Comparison of ENCODE assay signal across 17 mouse cellular contexts in the genomic region with DNA sequence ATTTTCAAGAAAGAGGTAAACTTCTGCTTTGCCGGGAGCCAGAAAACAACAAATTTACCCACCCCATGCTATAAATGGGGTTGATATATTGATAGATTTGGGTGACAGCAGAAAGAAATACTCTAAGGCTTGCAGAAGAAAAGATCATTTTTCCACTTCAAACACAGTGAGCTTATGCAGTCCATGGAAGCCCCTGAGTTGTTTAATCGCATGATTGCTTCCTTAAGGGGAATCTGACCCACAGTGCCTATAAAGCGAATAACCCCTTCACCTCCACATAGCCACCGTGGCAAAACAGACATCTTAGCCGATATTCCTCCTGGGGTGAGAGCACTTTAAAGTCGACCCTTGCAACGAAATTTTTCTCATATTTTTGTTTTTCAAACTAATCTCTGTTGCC.
DNase-seq lines count a peak whose midpoint lies in the region; ATAC-seq lines count a peak whose summit lies in the region.
"Had no signal": no experiment of that assay in that cellular context is flagged by ENCODE, and none has a peak within 500 bp of the region (broad histone marks: within the 10 kb centered on the region; RNA-seq: fewer than 3 reads in every experiment).

No protein-coding gene starts in this region.

- no peak overlapping the region for H3K9ac ChIP-seq in kidney, embryonic 14.5 days (ENCODE audit: low read depth, low read length)
- H3K9ac ChIP-seq in embryonic facial prominence, embryonic 11.5 days (replicated peaks; ENCODE audit: low read length), result no peak overlapping the region
- H3K9ac ChIP-seq: embryonic facial prominence, embryonic 12.5 days; forebrain, embryonic 13.5 days; forebrain, embryonic 15.5 days; forebrain, postnatal 0 days had no signal

- no peaks in the 10 kb centered on the region for H3K36me3 ChIP-seq in kidney, embryonic 14.5 days (ENCODE audit: control insufficient read depth, insufficient read depth, low read length)
- H3K36me3 ChIP-seq in embryonic facial prominence, embryonic 10.5 days (replicated peaks), result no peaks in the 10 kb centered on the region
- no peaks in the 10 kb centered on the region for H3K36me3 ChIP-seq in embryonic facial prominence, embryonic 11.5 days (replicated peaks; ENCODE audit: control insufficient read depth, insufficient read depth, low read depth, low read length)
- H3K36me3 ChIP-seq: embryonic facial prominence, embryonic 12.5 days; forebrain, embryonic 15.5 days had no signal

- H3K4me3 ChIP-seq in kidney, embryonic 14.5 days (ENCODE audit: low read length), result no peak overlapping the region
- no peak overlapping the region for H3K4me3 ChIP-seq in embryonic facial prominence, embryonic 10.5 days
- H3K4me3 ChIP-seq in embryonic facial prominence, embryonic 11.5 days (ENCODE audit: low read depth, low read length), result no peak overlapping the region
- H3K4me3 ChIP-seq: embryonic facial prominence, embryonic 12.5 days; forebrain, embryonic 13.5 days; forebrain, embryonic 15.5 days had no signal

- no peaks in the 10 kb centered on the region for H3K27me3 ChIP-seq in kidney, embryonic 14.5 days (ENCODE audit: control insufficient read depth, insufficient read depth, low read length)
- no peaks in the 10 kb centered on the region for H3K27me3 ChIP-seq in embryonic facial prominence, embryonic 10.5 days (replicated peaks; ENCODE audit: low read depth, poor library complexity, severe bottlenecking)
- H3K27me3 ChIP-seq in embryonic facial prominence, embryonic 11.5 days (ENCODE audit: control insufficient read depth, insufficient read depth, low read length), result no peaks in the 10 kb centered on the region
- H3K27me3 ChIP-seq: embryonic facial prominence, embryonic 12.5 days; forebrain, embryonic 13.5 days; forebrain, embryonic 15.5 days had no signal

- H3K9me3 ChIP-seq in kidney, embryonic 14.5 days (ENCODE audit: control insufficient read depth, low read length), result no peaks in the 10 kb centered on the region
- H3K9me3 ChIP-seq in embryonic facial prominence, embryonic 10.5 days, result no peaks in the 10 kb centered on the region
- no peaks in the 10 kb centered on the region for H3K9me3 ChIP-seq in embryonic facial prominence, embryonic 11.5 days (replicated peaks; ENCODE audit: control insufficient read depth, low read length)
- H3K9me3 ChIP-seq: embryonic facial prominence, embryonic 12.5 days; forebrain, embryonic 13.5 days; forebrain, embryonic 15.5 days had no signal

- H3K27ac ChIP-seq in kidney, embryonic 14.5 days (ENCODE audit: low read depth, low read length), result no peak overlapping the region
- 0 out of 2 replicates have a peak overlapping the region, but pooled peaks have one; percentile 16 for H3K27ac ChIP-seq in embryonic facial prominence, embryonic 10.5 days (replicated peaks)
- H3K27ac ChIP-seq in embryonic facial prominence, embryonic 11.5 days (replicated peaks; ENCODE audit: low read depth, low read length), result no peak overlapping the region
- H3K27ac ChIP-seq: embryonic facial prominence, embryonic 12.5 days; forebrain, embryonic 13.5 days; forebrain, embryonic 15.5 days had no signal

- no peak for DNase-seq in kidney, adult 11 months
- DNase-seq in embryonic facial prominence, embryonic 10.5 days (ENCODE audit: low spot score), result peak; percentile 24
- DNase-seq in embryonic facial prominence, embryonic 11.5 days (ENCODE audit: low spot score), result peak; percentile 57
- DNase-seq in cerebellum, postnatal 14 days, result no peak
- DNase-seq: adrenal gland, adult 2 months; adrenal gland, postnatal 10 days; adrenal gland, postnatal 25 days; cerebellum, adult 11 months; cerebellum, adult 18-20 months; cerebellum, adult 8-10 months; cerebellum, adult 9-11 months; cerebellum, postnatal 25 days; forebrain, postnatal 0 days had no signal

- ATAC-seq in kidney, embryonic 14.5 days (ENCODE audit: low FRiP score, low TSS enrichment), result 0 out of 2 replicates have a peak, but pooled peaks have one; percentile 43
- ATAC-seq in embryonic facial prominence, embryonic 11.5 days (replicated peaks; ENCODE audit: insufficient number of reproducible peaks, low FRiP score, low TSS enrichment, low read depth), result no peak
- ATAC-seq: forebrain, embryonic 13.5 days; forebrain, embryonic 15.5 days; forebrain, postnatal 0 days had no signal

- H3K4me1 ChIP-seq in kidney, embryonic 14.5 days (ENCODE audit: control insufficient read depth, insufficient read depth, low read length), result no peaks in the 10 kb centered on the region
- peaks cover 21% of the 10 kb centered on the region for H3K4me1 ChIP-seq in embryonic facial prominence, embryonic 10.5 days
- no peaks in the 10 kb centered on the region for H3K4me1 ChIP-seq in embryonic facial prominence, embryonic 11.5 days (ENCODE audit: control insufficient read depth, insufficient read depth, low read length)
- H3K4me1 ChIP-seq: forebrain, embryonic 13.5 days; forebrain, embryonic 15.5 days had no signal

- 40% methylated on average over 7 of the region's 7 CpGs for WGBS in kidney, embryonic 14.5 days
- WGBS in embryonic facial prominence, embryonic 10.5 days, result 48% methylated on average over 7 of the region's 7 CpGs
- WGBS in embryonic facial prominence, embryonic 11.5 days, result 39% methylated on average over 7 of the region's 7 CpGs

- H3K4me2 ChIP-seq in kidney, embryonic 14.5 days (replicated peaks; ENCODE audit: low read depth, low read length), result no peak overlapping the region
- no peak overlapping the region for H3K4me2 ChIP-seq in embryonic facial prominence, embryonic 11.5 days (ENCODE audit: low read depth, low read length)
- H3K4me2 ChIP-seq: embryonic facial prominence, embryonic 12.5 days; forebrain, embryonic 13.5 days; forebrain, embryonic 15.5 days had no signal

Comparison
In these comparisons a context has a peak if more than half of its experiments do, and no peak if none do; other contexts are left out.
1. DNase-seq: peak in embryonic facial prominence, embryonic 10.5 days (single experiment) and embryonic facial prominence, embryonic 11.5 days (single experiment); none in kidney, adult 11 months (single experiment) and cerebellum, postnatal 14 days (0 of 2).